Mouse (Mus musculus): ENCODE measurements around the gene Grid1.

Grid1 gene

DNA sequence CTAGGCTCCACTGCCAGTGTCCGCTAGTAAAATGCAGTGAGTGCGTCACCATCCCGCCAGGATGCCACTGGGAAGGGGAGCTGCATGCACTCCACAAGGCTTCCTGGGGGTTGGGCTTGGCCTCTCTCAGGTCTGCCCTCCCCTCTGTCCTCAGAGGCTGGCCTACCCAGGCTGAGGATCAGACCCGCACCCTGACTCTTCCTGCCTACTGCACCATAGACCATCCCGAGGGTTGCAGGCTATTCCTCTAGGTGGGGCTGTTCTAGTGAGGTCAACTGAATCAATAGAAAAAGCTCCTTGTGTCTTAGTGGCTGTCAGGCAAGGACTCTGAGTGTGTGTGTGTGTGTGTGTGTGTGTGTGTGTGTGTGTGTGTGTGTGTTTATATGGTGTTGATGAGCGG lies 19.1 kb downstream of the Grid1 start:
- no peak for DNase-seq

DNA sequence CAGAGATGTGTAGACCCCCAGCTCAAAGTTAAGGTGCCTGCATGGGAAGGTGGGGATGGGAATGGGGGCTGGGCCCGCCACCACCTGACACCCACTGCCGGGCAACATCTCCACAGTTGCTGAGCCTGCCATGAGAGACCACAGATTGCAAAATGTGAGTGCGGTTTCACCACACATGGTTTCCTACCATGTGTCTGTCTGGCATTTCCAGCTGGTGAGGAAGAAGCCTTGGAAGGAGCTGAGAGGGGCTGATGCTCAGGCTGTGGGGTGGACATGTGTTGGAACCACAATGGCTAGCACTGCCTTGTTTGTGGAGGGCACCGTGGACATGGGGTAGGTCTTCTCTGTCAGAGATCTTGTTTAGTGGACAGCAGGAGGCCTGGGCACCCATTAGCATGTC lies 20.0 kb downstream of the Grid1 start:
- no peak for DNase-seq

DNA sequence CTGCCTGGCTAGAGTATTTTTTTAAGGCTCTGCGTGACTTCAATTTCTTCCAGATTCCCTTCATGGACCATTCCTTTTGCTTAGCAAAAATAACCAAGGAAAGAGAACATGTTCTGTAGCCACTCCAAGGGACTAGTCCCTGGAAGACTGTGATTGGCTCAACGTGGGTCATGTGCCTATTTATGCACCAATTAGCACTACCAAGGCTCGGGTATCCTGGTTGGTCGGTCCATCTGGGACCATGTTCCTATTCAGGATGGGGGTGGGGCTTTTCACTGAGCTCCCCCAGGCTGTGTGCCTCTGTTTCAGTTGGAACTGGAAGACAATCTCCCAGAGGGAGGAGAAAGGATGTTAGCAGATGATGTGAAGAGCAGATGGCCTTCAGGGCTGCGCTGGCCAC lies 23.7 kb downstream of the Grid1 start:
- DNase-seq, result no peak

DNA sequence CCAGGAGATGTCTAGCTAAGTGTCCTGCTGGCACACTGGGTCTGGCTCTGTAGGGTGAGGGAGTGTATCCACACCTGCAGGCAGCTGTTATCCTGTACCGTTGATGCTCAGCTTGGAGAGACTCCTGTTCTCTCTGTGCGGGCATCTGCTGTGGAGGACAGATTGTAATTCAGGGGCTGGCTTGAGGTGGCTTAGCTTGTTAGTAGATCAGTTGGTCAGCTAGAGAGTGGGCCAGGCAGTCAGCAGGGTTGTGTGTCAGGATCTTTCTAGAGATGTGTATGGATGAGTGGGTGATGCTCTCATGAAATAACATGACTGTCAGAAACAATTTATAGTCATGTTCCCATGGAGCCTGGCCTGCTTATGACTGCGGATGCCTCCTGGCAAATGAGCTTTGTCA lies 24.3 kb downstream of the Grid1 start:
- DNase-seq, result no peak

DNA sequence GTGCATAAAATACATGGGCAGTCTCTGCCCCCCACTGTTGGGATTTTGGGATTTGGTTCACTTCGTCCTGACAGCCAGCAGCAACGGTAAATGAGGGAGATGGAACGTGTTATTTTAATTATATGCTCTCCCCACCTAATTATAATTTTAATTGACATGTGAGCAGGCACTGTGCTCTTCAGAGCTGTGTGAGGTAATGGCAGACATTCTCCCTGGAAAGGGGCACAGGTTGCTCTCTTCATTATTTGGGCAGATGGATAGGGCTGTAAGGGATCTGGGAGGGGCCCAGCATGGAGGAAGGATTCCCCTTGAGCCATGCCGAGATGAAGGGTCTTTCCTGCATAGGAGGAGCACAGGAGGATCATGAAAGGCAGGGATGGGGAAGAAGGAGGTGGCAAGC lies 26.9 kb downstream of the Grid1 start:
- DNase-seq, result no peak

DNA sequence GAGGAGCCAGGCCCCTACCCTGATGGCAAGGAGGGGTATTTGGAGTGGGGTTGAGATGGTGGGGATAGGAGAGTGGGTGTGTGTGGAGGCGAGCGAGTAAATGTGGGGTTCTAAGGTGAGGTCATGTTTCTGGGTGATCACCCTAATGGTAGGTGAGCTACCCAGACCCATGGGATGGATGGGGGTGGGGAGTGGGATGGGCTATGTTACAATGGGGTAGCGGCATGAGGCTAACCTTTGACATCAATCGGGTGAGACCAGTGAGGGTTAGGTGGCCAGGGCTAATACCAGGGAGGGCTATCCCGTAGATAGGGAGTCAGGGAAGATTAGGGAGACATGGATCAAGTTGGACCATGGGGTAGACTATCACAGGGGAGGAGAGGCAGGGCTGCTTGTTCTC lies 27.7 kb downstream of the Grid1 start:
- no peak for DNase-seq

DNA sequence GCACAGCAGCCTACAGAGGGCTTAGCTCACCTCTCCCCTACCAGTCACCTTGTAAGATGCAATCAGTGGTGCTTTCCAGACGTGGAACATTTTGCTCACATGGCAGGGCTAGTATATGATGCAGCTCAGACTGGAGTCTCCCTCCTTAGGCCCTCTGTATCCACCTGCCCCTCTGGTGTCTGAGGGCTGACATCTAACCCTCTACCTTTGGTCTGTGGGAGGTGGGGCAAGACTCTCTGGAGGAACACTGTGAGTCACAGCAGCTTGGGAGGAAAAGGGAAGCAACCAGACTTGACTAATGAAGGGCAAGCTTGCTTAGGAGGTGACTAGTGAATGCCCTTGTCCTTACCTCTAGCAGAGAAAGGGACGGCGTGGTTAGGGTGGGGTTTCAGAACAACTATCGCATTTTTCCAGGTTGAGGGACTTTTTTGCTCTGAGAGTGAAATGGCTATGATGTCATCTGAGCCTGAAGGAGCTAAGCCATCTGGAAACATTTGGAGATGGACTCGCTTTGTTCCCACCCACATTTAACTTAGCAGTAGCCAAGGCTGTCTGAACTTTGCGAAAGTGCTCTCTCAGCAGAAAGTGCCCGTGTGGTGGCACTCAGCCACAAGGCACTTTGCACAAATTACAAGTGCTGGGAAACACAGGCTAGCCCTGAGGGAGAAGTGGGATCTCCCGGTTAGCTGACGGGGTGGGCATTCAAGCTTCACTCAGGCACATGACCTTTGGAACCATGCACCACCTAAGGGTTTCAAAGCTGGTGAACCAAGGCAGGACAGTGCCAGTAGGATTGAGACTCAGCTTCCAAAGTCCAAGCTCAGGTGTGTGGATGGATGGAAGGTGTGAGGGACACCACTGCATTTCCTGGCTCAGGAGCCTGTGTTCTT lies 41.2 kb downstream of the Grid1 start:
- DNase-seq, result no peak

DNA sequence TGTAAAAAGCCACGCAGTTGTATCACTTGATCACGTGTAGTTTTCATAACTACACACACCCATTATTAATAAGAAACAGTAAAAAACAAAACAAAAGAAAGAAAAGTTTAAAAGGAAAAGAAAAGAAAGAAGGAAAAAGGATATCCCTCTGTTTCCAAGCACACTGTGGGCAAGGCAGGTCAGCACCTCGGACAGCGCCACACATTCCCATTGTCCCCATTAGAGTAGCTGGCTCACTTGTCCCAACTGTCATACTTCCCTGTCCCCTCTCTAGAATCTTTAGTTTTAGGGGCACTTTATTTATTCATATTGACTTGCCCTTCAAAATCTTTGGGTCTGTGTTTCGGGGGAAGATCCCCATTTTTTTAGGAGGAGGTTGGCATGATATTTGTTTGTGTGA lies 47.4 kb downstream of the Grid1 start:
- DNase-seq, result peak; percentile 48

DNA sequence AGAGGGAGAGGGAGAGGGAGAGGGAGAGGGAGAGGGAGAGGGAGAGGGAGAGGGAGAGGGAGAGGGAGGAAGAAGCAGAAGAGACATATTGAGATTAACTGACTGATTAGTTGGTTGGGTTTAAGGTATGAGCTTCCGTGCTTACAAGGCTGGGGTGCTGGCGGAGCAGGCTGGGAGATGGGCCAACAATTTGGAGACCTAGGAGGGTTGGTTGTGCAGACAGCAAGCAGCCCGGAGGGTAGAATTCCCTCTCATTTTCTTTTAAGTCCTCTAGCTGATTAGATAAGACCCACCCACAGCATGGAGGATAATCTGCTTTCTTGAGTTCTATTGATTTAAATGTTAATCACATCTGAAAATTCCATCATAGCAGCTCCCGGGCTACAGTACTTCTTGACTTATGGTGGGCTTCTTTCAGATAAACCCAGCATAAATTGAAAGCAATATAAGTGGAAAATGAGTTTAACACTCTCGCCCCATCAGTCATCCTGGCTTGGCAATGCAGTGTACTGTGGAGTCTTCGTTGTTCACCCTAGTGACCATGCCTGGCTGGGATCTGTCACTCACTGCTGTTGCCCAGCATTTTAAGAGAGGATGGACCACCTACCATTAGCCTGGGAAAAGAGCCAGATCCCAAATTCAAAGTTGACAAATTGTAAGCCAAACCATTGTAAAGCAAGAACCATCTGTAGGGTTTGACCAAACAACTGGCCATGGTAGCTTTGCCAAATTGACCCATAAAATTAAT lies 48.8 kb downstream of the Grid1 start:
- no peak for DNase-seq

DNA sequence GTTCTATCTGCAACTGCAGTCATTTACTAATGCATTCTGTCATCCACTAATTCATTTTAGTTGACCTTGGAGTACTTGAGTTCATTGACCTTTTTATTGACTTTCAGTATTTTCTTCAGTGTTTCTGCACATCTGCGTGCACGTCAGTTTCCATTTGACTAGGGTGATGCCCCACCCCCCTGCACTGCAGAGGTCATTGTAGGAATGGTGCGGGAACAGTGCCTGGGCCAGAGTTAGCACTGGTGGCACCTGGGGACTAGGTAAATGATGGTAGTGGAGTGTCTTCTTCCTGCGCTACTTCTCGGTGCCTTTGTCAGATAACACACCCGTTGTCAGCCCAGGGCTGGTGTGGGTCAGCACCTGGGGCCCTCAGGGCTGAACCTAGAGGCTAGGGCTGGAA lies 60.1 kb downstream of the Grid1 start:
- no peak for DNase-seq

DNA sequence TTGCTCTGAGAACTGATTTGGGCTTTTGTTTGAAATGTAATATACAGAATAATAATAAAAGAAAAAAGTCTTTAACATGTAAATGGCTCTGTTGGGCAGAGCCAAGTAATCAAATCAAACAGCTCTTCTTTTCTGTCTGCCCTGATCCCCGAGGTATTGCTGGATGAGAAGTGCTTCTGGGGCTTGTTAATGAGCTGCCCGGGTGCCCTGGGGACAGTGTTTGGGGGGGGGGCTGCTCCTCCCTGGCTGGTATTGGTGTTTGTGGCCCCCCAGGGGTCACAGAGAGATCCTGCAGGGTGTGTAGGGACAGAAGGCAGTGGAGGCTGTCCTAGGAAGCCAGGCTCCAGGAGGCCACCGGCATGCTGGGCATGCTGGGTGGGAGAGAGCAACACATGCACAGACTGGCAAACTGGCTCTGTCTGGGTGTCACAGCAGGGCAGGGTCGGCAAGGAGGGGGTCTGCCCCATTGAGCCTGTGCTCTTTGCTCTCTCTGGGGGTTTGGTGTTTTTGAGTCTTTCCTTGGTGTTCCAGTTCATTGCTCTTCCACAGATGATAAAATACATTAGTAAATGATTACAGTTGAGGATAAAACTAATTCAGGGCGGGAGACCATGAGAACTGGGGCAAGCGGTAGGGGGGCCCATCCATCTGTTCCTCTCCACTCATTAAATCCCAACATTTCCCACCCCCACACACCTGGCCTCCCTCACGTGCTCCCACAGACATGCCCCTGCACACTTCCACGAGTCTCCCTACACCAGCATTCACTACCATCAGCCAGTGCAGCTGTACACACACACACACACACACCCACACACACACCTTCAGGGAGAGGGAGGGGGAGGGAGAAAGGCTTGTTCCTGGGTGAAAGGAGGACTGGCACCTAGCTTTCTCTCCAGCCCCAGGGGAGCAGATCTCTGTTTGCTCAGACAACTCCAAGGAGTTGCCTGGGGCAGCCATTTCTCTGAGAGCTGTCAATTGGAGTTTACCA lies 60.8 kb downstream of the Grid1 start:
- no peak for DNase-seq

DNA sequence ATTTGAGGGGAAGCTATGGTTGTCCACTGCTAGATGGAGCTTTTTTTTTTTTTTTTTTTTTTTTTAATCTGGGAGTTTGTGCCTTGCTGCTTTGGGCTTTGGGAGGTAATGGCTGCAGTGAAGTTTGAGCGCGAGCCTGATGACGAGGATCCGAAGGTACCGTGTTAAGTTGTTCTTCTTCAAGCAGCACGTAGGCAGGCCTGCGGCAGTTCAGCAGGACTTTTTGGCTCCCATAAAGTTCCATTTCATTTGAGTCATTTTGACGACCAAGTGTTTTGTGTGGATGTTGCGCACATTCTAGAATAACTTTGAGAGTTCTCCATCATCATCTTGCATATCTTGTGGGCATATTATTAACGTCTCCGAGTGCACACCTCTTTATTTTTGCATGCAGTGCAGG lies 64.3 kb downstream of the Grid1 start:
- no peak for DNase-seq

DNA sequence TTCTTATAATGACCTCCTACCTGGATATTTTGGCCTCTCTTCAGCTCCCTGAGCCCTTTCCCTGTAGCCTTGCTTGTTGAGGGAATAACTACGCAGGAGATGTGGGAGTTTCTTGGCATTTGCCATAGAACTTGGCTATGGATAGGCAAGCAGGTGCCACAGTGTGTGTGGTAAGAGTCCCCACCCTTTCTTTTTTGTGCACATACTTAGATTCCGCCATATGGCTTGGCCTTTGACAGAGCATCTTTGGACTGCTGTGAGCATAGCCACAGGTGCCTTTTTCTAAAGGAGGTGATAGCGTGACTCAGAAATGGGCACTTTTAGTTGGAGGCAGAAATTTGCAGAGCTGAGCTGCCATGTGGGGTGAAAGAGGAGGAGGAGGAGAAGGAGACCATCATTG lies 64.7 kb downstream of the Grid1 start:
- no peak for DNase-seq

DNA sequence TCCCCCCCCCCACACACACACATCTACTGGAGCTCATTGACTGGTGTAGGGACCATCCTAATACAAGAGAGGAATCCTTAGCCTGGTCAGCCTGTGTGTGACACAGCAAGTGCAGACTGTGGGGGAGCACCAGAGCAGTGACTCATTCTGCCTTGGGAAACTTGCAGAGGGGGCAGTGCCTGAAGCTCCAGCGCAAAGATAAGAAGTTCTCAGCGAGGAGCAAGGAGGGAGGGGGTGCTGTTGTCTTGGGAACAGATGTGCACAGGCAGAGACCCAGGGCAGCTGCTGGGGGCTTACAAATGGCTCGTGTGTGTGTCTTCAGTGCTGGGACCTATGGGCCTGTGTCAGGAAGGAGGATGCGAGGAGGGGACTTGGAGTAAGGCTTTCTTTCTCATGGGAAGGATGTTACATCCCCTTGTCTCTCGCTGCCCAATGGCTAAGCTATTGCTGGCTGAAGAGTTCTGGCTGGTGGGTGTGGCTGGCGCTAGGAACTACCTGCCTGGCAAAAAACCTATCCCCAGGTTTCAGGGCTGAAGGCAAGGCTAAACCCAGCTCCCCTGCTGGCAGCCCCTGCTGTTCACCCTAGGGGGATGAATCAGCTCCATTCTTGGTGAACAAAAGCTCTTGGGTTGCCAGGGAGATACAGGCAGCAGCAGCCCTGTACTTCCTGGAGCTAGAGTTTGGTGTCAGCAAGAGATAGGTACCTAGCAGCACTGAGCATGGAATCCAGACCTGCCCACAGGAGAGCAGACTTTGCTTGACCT lies 72.0 kb downstream of the Grid1 start:
- no peak for DNase-seq

DNA sequence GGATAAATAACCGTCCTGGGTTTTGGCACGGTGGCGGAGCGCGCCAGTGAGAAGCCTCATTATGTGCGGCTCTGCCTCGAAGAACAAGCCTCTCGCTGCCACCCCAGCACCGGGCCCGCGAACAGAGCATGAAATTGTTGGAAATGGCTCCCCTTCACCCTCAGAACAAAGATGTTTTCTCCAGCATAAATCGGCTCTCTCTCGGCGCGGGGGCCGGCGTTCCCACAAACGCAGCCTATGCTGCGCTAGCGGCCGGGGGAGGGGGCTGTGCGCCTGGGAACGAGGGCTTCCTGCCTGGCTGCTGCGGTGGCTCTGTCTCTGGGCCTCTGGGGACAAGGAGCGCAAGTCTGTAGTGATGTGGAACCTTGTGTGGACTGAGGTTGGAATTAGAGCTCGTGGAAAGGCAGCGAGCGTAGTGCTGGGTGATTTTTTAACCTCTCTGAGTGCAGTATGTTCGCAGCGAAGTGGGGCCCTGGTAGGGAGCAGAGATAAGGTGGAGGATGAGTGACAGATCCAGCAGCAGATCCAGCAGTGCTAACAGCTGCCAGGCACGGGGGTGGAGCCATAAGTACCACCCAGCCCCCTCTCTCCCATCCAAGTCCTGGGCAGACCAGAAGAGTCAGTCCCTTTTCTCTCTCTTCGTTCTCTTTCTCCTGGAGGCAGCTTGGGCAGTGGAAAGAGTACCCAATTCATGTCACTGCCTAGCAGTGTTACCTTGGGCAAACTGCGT lies 76.5 kb downstream of the Grid1 start:
- DNase-seq, result no peak

DNA sequence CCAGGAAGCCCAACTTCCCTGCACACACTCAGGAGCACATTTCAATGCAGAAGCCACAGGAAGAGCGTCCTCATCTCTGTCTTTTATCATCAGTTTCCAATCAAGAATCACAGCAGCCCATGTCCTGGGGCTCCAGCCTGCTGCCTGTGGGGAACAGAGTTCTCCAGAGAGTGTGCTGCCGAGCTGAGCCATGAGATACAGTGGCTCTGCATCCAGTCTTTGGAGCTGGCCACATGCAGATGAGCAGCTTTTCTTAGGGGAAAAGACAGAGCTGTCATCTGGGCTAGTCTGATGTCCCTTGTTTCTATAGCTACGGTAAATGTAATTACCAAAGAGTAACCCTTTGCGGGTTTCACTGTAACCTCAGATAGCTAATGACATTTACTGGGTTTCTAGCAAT lies 83.9 kb downstream of the Grid1 start:
- no peak for DNase-seq

DNA sequence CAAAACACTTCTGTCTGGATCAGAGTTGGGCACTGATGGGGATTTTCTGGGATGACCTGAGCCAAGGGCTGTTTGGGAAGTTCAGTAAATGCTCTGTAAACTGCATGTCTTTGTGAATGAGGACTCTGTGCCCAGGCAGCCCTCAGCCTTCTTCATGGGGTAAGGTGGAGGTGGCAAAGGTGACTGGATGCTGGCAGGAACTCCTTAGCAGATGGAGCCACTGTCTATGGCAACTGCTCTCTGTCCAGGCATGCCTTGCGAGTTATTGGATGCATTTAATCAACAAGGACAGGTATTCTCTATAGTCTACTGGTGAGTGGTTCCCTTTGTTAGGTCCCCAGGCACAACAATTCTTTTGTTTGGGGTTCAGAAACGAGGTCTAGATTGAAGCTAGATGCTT lies 85.8 kb downstream of the Grid1 start:
- no peak for DNase-seq

DNA sequence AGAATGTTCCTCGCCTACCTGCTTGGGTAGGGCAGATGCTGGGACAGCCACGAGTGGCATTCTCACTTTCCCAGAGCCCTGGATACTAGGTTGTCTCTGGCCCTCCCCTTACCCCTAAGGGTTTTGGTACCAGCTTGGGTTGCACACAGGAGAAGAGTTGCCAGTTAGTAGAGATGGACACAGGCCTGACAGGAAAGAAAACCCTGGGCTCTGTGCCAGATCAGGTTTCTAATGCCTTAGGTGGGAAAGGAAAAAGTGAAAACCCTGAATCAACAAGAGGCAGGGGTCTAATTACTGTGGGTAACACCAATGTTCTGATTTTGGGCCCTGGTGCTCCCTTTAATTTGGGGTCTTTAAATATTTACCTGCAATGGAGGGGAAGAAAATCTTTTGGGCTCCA lies 88.5 kb downstream of the Grid1 start:
- DNase-seq, result no peak

DNA sequence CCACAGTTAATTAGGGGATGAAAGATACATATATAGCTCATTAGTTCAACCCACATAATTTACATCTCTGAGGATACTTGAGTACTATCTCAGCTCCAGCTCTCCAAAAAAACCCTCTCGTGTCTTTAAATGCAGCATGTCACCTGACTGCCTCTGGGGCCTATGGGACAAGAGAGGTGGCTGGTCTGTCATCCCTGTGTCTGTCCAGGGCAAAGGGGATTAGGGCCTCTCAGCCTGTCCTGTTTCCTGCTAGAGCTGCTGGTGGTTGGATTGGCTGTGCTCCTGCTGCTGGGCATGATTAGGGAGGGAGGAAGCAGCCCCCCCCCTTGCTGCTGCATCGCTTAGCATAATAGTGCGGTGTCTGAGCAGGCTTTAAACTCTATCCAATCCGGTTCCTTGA lies 88.9 kb downstream of the Grid1 start:
- no peak for DNase-seq

DNA sequence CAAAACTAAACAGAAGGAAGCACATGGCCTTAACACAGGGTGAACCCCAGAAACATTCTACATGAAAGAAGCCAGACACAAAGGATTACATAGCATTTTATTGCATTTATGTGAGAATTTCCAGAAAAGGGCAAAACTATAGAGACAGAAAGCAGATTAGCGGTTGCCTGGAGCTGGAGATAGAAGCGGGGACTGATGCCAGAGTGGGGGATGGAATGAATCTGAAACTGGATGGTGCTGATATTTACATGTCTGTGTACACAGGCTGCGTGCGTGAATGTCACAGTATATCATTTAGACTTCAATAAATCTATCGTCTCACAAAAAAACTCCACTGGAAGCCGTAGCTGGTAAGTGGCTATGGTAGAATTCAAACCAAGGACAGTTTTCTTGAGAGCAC lies 96.4 kb downstream of the Grid1 start:
- no peak for DNase-seq

DNA sequence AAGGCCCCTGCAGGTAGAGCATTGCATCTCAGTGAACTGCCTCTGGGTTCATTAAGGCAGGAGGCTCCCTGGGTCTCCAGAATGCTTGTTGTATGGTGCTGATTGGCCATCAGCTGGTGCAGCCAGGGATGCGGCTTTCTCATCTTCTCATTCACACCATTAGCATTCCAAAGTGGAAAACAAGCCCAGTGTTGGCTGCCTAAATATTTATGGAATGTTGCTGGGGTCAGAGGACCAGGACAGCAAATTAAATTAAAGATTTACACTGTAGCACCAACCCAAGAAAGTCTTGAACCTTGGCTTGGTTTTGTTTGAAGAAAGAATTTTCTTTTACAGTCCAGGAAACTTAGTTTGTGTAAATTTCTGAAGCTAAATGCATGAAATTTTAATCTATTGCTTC lies 97.2 kb downstream of the Grid1 start:
- DNase-seq, result no peak

DNA sequence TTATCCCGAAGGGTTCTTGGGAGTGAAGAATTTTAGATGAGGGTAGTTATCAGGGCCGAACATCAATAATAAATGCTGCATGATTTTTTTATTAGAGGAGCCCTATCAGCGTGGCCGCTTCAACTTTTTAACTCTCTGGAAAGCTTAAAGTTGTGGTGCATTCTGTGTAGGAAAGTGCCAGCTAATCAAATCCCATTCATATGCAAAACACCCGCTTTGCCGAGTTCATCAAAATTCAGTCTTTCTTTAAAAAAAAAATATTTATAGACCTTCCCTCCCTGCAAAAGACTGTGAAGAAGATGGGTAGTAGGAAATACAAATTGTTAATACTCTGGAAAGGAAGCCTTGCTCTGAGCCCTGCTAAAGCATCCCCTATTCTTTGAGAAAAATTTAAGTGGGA lies 99.3 kb downstream of the Grid1 start:
- no peak for DNase-seq
